Comparison of ENCODE assay signal across 19 mouse cellular contexts in genomic region chr8:61141869-61142268, GRCm38 (mm10).
DNase-seq lines count a peak whose midpoint lies in the region; ATAC-seq and TF ChIP-seq lines count a peak whose summit lies in the region.
"Had no signal": no experiment of that assay in that cellular context is flagged by ENCODE, and none has a peak within 500 bp of the region (broad histone marks: within the 10 kb centered on the region; RNA-seq: fewer than 3 reads in every experiment).

No protein-coding gene starts in this region.

- peak; percentile 36 for DNase-seq in cerebellum, adult 11-12 months
- DNase-seq in cerebellum, postnatal 4 days (ENCODE audit: low spot score in 2 of 2), result no peak
- no peak for DNase-seq in midbrain, embryonic 10.5 days (ENCODE audit: low spot score)
- peak; percentile 32 to 43 for DNase-seq in cerebellum, postnatal 36 days
- no peak for DNase-seq in stomach, postnatal 0 days (ENCODE audit: low spot score)
- DNase-seq in spleen, postnatal 4 days (ENCODE audit: low spot score in 2 of 2), result no peak
- DNase-seq in gastrocnemius, postnatal 10 days, result no peak
- DNase-seq: adrenal gland, postnatal 25 days; embryo, embryonic 11 days; heart, postnatal 36 days; lung, postnatal 10 days; right cerebral cortex, adult 18-20 months; spleen, adult 18-20 months; thymus, postnatal 4 days had no signal

- no peak for TF ChIP-seq EP300 in stomach, postnatal 0 days (optimal IDR thresholded peaks at IDR 0.05)

- no peak for ATAC-seq in midbrain, embryonic 15.5 days (replicated peaks)
- peak; percentile 38; the same call in 1 of the 2 replicates for ATAC-seq in stomach, postnatal 0 days (ENCODE audit: low FRiP score, low TSS enrichment)
- ATAC-seq: forebrain, embryonic 14.5 days had no signal

- H3K4me2 ChIP-seq in midbrain, embryonic 15.5 days, result no peak overlapping the region
- no peak overlapping the region for H3K4me2 ChIP-seq in stomach, postnatal 0 days (replicated peaks; ENCODE audit: low read depth)
- H3K4me2 ChIP-seq: heart, embryonic 13.5 days; limb, embryonic 15.5 days had no signal

- no peaks in the 10 kb centered on the region for H3K9me3 ChIP-seq in midbrain, embryonic 10.5 days (replicated peaks)
- H3K9me3 ChIP-seq in midbrain, embryonic 15.5 days, result no peaks in the 10 kb centered on the region
- no peaks in the 10 kb centered on the region for H3K9me3 ChIP-seq in stomach, postnatal 0 days (ENCODE audit: control insufficient read depth, low read length)
- H3K9me3 ChIP-seq: heart, embryonic 13.5 days; limb, embryonic 15.5 days; megakaryocyte, embryonic 14.5 days had no signal

- WGBS in midbrain, embryonic 10.5 days, result 54% methylated on average over 6 of the region's 6 CpGs
- 42% methylated on average over 6 of the region's 6 CpGs for WGBS in midbrain, embryonic 15.5 days
- 76% methylated on average over 6 of the region's 6 CpGs for WGBS in stomach, postnatal 0 days

- H3K9ac ChIP-seq in midbrain, embryonic 15.5 days, result no peak overlapping the region
- H3K9ac ChIP-seq in stomach, postnatal 0 days (ENCODE audit: low read length), result no peak overlapping the region
- H3K9ac ChIP-seq: heart, embryonic 13.5 days; limb, embryonic 15.5 days had no signal

- no peak overlapping the region for H3K4me3 ChIP-seq in midbrain, embryonic 10.5 days
- no peak overlapping the region for H3K4me3 ChIP-seq in midbrain, embryonic 15.5 days
- H3K4me3 ChIP-seq in stomach, postnatal 0 days (ENCODE audit: low read depth, low read length), result no peak overlapping the region
- H3K4me3 ChIP-seq: heart, embryonic 13.5 days; limb, embryonic 15.5 days; megakaryocyte, embryonic 14.5 days had no signal

- TF ChIP-seq CTCF in stomach, postnatal 0 days (IDR thresholded peaks at IDR 0.05; ENCODE audit: low read depth), result no peak

- peaks cover 10% of the 10 kb centered on the region for H3K4me1 ChIP-seq in midbrain, embryonic 10.5 days
- H3K4me1 ChIP-seq in midbrain, embryonic 15.5 days, result no peaks in the 10 kb centered on the region
- H3K4me1 ChIP-seq in stomach, postnatal 0 days (replicated peaks; ENCODE audit: control insufficient read depth, insufficient read depth), result no peaks in the 10 kb centered on the region
- H3K4me1 ChIP-seq: heart, embryonic 13.5 days; limb, embryonic 15.5 days; megakaryocyte, embryonic 14.5 days had no signal

- H3K27me3 ChIP-seq in midbrain, embryonic 10.5 days (ENCODE audit: low read depth, poor library complexity, severe bottlenecking), result no peaks in the 10 kb centered on the region
- no peaks in the 10 kb centered on the region for H3K27me3 ChIP-seq in midbrain, embryonic 15.5 days (replicated peaks)
- no peaks in the 10 kb centered on the region for H3K27me3 ChIP-seq in stomach, postnatal 0 days (ENCODE audit: control insufficient read depth, insufficient read depth, low read length)
- H3K27me3 ChIP-seq: heart, embryonic 13.5 days; limb, embryonic 15.5 days; megakaryocyte, embryonic 14.5 days had no signal

- H3K27ac ChIP-seq in midbrain, embryonic 10.5 days (replicated peaks), result peak overlapping the region; percentile 65
- H3K27ac ChIP-seq in midbrain, embryonic 15.5 days, result no peak overlapping the region
- no peak overlapping the region for H3K27ac ChIP-seq in stomach, postnatal 0 days (replicated peaks)
- H3K27ac ChIP-seq: heart, embryonic 13.5 days; limb, embryonic 15.5 days had no signal

- H3K36me3 ChIP-seq in midbrain, embryonic 10.5 days, result no peaks in the 10 kb centered on the region
- H3K36me3 ChIP-seq in midbrain, embryonic 15.5 days (replicated peaks), result no peaks in the 10 kb centered on the region
- no peaks in the 10 kb centered on the region for H3K36me3 ChIP-seq in stomach, postnatal 0 days (ENCODE audit: control insufficient read depth, insufficient read depth, low read length)
- H3K36me3 ChIP-seq: heart, embryonic 13.5 days; limb, embryonic 15.5 days had no signal

Comparison
In these comparisons a context has a peak if more than half of its experiments do, and no peak if none do; other contexts are left out.
1. DNase-seq: peak in cerebellum, adult 11-12 months (single experiment) and cerebellum, postnatal 36 days (2 of 2); none in cerebellum, postnatal 4 days (0 of 2), midbrain, embryonic 10.5 days (single experiment), stomach, postnatal 0 days (single experiment), spleen, postnatal 4 days (0 of 2) and gastrocnemius, postnatal 10 days (single experiment).